Mouse (Mus musculus): Measurements from ENCODE around the gene Unc13a. TPM values are rescaled to one million over a fixed set of nuclear protein-coding genes. Genes with fewer than 3 reads are reported as not detected.
A peak's percentile ranks its signal among the peaks of the same experiment; 100 is the strongest.
"Not testable (repeated sequence)": the region's sequence is repeated elsewhere in the genome, so short reads cannot be mapped to it uniquely, and the experiment has no call there.

The Unc13a gene
- polyA plus RNA-seq, 1 experiment from 2014 or later: 17.1 TPM

DNA sequence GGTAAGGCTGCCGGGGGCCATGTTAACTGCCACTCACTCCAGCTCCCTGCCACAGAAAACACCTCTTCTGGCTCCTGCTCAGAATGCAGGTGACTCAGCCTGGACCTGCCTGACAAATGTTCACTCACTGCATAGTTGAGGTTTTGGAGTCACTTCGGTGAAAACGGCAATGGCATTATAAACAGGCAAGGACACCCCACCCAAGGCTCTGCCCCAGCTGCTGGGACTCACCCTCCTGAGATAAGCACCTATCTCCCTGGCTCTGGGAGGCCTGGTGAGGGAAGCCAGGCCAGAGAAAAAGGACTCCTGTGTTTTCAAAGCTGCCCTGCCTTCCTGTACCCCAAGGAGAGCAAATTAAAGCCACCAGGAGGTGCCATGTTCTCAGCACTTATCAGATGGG lies 31.4 kb upstream of the Unc13a start:
- WGBS: 85% methylated on average over 3 of the region's 3 CpGs
- H3K27me3 ChIP-seq: peaks cover 75% of the 10 kb centered on the region
- ATAC-seq: no peak
- H3K36me3 ChIP-seq: no peaks in the 10 kb centered on the region
- no peaks in the 10 kb centered on the region; the same call in 1 of the 2 replicates for H3K4me1 ChIP-seq (replicated peaks)
- no peak overlapping the region for H3K27ac ChIP-seq
- H3K9ac ChIP-seq (replicated peaks): no peak overlapping the region
- no peaks in the 10 kb centered on the region for H3K9me3 ChIP-seq
- no peak overlapping the region for H3K4me2 ChIP-seq (replicated peaks)
- H3K4me3 ChIP-seq (replicated peaks): no peak overlapping the region

DNA sequence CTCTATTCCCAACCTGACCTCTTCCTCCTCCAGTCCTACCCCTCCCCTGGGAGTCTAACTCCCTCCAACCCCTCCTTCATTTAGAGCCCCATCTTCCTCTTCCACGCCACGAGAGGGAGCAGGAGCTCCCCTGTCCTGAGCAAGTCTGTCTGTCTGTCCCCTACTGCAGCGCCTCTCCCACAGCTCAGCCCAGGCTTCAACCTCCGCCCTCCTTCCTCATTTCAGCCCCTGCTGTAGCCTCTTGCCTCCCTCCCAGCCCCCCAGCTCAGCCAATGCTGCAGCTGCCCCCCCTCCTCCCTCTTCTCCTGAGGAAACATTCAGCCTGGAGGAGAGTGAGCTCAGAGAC lies 30.5 kb upstream of the Unc13a start:
- Histone ChIP-seq H3K4me1 (replicated peaks) (no peaks in the 10 kb centered on the region; the same call in 1 of the 2 replicates), H3K4me2 (replicated peaks) (no peak overlapping the region), H3K9ac (replicated peaks) (no peak overlapping the region), H3K27me3 (peaks cover 73% of the 10 kb centered on the region), H3K36me3 (no peaks in the 10 kb centered on the region), H3K4me3 (replicated peaks) (no peak overlapping the region), H3K27ac (no peak overlapping the region), H3K9me3 (no peaks in the 10 kb centered on the region)
- ATAC-seq: no peak
- 35% methylated on average over 4 of the region's 4 CpGs for WGBS

DNA sequence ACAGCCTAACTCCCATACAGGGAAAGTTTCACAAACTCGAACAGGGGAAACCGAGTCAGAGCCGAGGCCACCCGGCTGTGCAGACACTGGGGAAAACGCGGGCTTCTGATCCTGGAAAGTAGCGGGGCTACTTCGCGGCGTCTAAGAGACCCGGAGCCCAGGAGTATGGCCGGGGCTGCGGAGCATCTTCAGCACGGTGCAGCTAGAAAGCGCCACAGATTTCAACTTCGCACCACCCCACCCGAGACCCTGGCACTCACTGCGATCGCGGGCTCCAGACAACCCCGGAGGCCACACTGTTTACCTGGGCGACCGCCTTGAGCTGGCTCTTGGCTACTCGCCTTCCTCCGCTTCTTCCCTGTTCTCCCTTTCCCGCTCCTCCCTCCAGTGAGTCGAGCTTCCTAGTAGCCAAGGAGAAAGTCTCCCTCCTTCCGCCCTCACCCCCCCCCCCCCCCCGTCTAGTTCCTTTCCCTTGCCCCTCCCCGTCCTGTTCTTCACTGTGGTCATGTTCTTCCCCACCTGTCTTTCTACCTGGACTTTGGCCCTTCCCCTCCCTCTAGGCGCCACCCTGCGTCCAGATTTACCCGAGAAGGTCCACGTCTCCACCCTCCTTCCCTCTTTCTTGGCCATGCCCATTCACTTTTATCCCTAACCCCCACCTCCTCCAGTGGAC lies 30.0 kb upstream of the Unc13a start, which contains the start of gene B3gnt3:
B3gnt3 (minus strand) TSS at position 376 of the 673 bp plus-strand sequence.
- Histone ChIP-seq H3K9ac (replicated peaks) (no peak within 1 kb of the TSS), H3K27me3 (peaks cover 76% of the 10 kb centered on the region)

DNA sequence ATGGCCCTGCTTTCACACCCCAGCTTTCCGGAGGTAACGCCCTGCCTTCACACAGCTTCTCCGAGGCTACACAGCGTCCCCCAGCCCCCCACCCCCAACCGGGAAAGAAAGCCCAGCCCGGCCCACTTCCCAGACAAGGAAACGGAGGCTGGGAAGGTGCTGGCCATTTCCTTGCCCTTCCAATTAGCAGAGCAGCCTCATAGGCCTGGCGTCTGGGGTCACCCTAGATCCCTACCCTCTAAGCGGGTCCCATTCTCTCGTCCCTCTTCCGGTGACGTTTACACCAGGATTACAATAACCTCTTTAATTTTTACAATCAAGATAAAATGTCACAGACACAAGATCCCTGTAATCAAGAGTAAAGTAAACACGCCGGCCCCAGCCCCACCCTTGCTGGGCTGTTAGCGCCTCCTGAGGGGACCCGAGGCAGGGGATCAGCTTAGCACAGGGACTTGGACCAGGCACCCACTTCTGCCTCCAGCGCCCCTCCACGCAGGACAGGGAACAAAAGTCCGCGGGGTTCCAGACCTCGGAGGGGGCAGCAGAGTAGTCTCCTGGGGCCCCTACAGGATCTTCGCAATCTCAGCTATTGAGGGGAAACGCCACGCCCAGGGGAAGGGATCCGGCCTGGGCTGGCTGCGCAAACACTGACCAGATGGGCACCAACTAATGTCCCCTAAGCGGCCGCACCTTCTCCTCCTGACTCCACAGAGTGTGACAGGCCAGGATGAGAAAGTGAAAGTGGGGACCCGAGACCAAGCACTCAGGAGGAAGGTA lies 29.1 kb upstream of the Unc13a start:
- Histone ChIP-seq H3K4me3 (replicated peaks) (no peak overlapping the region), H3K4me2 (replicated peaks) (peak overlapping the region; percentile 11; the same call in 1 of the 2 replicates), H3K9ac (replicated peaks) (no peak overlapping the region), H3K4me1 (replicated peaks) (no peaks in the 10 kb centered on the region; the same call in 1 of the 2 replicates), H3K9me3 (no peaks in the 10 kb centered on the region), H3K27me3 (peaks cover 80% of the 10 kb centered on the region), H3K27ac (no peak overlapping the region), H3K36me3 (no peaks in the 10 kb centered on the region)
- 13% methylated on average over 29 of the region's 29 CpGs for WGBS
- peak; percentile 34; the same call in 1 of the 2 replicates for ATAC-seq

More for the DNA sequence above, 30.0 kb upstream of the Unc13a start, which contains the start of gene B3gnt3:
- H3K4me2 ChIP-seq (replicated peaks): peak within 1 kb of the TSS; percentile 11; the same call in 1 of the 2 replicates
- 26% methylated on average over 33 of the region's 34 CpGs for WGBS
- no peaks in the 10 kb centered on the region; the same call in 1 of the 2 replicates for H3K4me1 ChIP-seq (replicated peaks)
- no peak within 1 kb of the TSS for H3K27ac ChIP-seq
- no peaks in the 10 kb centered on the region for H3K36me3 ChIP-seq
- ATAC-seq: no peak
- H3K4me3 ChIP-seq (replicated peaks): no peak within 1 kb of the TSS
- H3K9me3 ChIP-seq: no peaks in the 10 kb centered on the region

DNA sequence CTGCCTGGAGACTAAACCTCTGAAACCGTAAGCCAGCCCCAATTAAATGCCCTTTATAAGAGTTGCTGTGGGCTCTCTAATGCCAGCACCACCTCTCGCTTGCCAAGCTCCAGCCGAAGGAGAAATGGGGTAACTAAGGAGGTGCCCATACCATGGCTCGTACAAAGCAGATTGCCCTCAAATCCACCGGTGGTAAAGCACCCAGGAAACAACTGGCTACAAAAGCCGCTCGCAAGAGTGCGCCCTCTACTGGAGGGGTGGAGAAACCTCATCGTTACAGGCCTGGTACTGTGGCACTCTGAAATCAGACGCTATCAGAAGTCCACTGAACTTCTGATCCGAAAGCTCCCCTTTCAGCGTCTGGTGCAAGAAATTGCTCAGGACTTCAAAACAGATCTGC lies 23.9 kb upstream of the Unc13a start:
- H3K9me3 ChIP-seq; H3K4me2 ChIP-seq (replicated peaks); H3K4me3 ChIP-seq (replicated peaks); H3K36me3 ChIP-seq; H3K27ac ChIP-seq; ATAC-seq; H3K9ac ChIP-seq (replicated peaks): not testable (repeated sequence)
- Histone ChIP-seq H3K4me1 (replicated peaks) (peaks cover 12% of the 10 kb centered on the region), H3K27me3 (peaks cover 84% of the 10 kb centered on the region)
- WGBS: 69% methylated on average over 12 of the region's 12 CpGs

DNA sequence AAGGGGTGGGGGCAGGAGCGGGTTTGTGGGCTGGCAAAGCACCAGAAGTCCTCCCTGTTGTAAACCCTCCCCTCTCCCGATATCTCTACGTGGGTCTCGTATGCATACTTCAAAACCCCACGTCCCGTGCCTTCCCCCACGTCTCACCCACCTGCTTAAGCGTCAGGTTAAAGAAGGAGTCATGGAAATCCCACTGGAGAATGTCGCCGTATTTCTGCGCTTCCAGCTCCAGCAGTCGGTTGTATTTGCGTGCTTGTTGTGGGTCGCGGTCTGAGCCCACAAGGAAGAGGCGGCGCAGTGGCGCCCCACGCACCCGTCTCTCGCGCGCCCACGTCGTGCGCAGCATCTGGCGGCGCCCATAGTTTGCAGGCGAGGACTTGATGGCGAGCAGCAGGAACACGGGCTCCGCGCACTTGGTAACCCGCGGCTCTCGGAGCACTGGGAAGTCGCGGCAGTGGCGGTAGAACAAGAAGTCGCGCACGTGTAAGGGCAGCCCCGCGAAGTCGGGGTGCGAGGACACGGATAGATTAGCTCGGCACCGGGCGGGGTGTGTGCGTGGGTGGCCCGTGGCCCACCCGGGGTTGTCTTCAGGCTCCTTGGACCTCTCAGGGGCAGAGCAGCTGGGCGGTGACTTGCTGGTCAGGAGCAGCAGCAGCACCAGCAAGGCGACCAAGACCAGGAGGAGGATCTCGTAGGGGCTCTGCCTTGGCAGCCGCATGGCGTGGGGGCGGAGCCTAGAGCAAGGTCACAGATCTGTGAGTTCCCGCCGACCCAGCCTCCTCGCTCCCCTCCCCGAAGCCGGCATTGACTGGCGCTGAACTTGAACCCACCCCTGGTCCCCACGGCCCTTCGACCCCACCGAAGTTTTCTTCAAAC lies 21.8 kb upstream of the Unc13a start:
- WGBS: 11% methylated on average over 67 of the region's 68 CpGs
- H3K36me3 ChIP-seq: no peaks in the 10 kb centered on the region
- H3K9me3 ChIP-seq: no peaks in the 10 kb centered on the region
- 0 out of 2 replicates have a peak, but pooled peaks have one; percentile 19 for ATAC-seq
- no peak overlapping the region for H3K27ac ChIP-seq
- peaks cover 84% of the 10 kb centered on the region for H3K27me3 ChIP-seq
- peak overlapping the region; percentile 22 for H3K4me3 ChIP-seq (replicated peaks)
- peak overlapping the region; percentile 27 for H3K4me2 ChIP-seq (replicated peaks)
- H3K4me1 ChIP-seq (replicated peaks): peaks cover 12% of the 10 kb centered on the region
- H3K9ac ChIP-seq (replicated peaks): no peak overlapping the region

DNA sequence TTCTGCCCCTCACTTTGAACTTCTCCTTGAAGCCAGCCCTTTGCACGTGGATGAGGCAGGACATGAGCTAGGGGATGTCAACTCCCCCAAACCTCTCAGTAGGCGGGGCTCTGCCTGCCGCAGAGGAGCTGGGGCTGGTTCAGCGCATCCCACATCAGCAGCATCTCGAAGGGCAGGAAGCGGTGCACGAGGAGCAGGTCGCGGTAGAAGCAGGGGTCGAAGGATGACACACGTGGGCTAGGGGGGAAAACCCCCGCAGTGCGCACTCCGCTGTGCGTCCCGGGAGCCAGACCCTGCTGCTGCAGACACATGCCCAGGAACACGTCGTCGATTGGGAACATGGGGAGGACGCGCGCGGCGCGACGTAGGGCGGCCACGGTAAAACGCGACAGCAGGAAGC lies 21.0 kb upstream of the Unc13a start:
- Histone ChIP-seq H3K9me3 (no peaks in the 10 kb centered on the region), H3K27me3 (peaks cover 91% of the 10 kb centered on the region), H3K4me3 (replicated peaks) (0 out of 2 replicates have a peak overlapping the region, but pooled peaks have one; percentile 13), H3K27ac (no peak overlapping the region), H3K36me3 (no peaks in the 10 kb centered on the region), H3K4me2 (replicated peaks) (peak overlapping the region; percentile 5; the same call in 1 of the 2 replicates), H3K4me1 (replicated peaks) (peaks cover 17% of the 10 kb centered on the region), H3K9ac (replicated peaks) (no peak overlapping the region)
- no peak for ATAC-seq
- 4% methylated on average over 30 of the region's 30 CpGs for WGBS

DNA sequence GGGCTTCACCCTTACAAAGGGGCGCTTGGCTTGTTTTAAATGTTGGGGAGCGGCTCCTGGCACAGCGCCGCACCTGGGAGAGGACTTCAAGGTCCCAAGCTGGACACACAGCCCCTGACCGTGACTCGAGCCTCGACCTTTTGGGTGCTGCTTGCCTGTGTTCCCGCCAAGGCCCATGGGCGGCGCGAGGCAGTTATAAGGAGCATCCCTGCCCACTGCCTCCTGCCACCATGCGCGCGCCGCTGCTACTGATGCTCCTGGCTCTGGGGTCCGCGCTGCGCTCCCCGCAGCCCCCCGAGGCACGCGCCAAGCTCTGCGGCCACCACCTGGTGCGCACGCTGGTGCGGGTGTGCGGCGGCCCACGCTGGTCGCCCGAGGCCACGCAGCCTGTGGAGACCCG lies 17.5 kb upstream of the Unc13a start, which contains the start of gene Insl3:
Insl3 (plus strand) TSS at position 187 of the 400 bp plus-strand sequence.
- no peaks in the 10 kb centered on the region for H3K9me3 ChIP-seq
- ATAC-seq: no peak
- no peak within 1 kb of the TSS for H3K4me2 ChIP-seq (replicated peaks)
- no peak within 1 kb of the TSS for H3K27ac ChIP-seq
- H3K4me3 ChIP-seq (replicated peaks): no peak within 1 kb of the TSS
- H3K4me1 ChIP-seq (replicated peaks): peaks cover 32% of the 10 kb centered on the region
- no peaks in the 10 kb centered on the region for H3K36me3 ChIP-seq
- H3K9ac ChIP-seq (replicated peaks): no peak within 1 kb of the TSS
- 5% methylated on average over 33 of the region's 33 CpGs for WGBS
- H3K27me3 ChIP-seq: peaks cover 100% of the 10 kb centered on the region

DNA sequence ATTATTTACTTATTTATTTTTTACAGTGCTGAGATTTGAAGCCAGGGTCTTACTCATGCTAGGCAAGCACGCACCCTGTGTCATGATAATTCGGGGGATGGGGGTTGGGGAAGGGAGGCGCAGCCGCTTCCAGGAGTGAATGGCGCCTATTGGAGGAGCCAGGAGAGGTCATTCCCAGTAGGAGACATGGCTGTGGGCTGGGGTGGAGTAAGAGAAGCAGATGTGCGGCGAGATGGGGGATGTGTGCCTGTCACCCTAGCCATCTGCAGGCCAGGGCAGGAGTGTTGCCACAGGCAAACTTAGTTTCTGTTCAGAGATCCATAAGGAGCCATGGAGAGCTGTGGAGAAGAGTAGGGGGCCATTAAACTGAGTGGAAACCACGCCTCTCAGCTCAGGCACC lies 16.1 kb upstream of the Unc13a start:
- H3K27me3 ChIP-seq: peaks cover 100% of the 10 kb centered on the region
- ATAC-seq: no peak
- peaks cover 21% of the 10 kb centered on the region for H3K4me1 ChIP-seq (replicated peaks)
- no peak overlapping the region for H3K4me2 ChIP-seq (replicated peaks)
- no peak overlapping the region for H3K9ac ChIP-seq (replicated peaks)
- WGBS: 6% methylated on average over 8 of the region's 8 CpGs
- H3K27ac ChIP-seq: no peak overlapping the region
- H3K36me3 ChIP-seq: no peaks in the 10 kb centered on the region
- no peak overlapping the region for H3K4me3 ChIP-seq (replicated peaks)
- no peaks in the 10 kb centered on the region for H3K9me3 ChIP-seq

DNA sequence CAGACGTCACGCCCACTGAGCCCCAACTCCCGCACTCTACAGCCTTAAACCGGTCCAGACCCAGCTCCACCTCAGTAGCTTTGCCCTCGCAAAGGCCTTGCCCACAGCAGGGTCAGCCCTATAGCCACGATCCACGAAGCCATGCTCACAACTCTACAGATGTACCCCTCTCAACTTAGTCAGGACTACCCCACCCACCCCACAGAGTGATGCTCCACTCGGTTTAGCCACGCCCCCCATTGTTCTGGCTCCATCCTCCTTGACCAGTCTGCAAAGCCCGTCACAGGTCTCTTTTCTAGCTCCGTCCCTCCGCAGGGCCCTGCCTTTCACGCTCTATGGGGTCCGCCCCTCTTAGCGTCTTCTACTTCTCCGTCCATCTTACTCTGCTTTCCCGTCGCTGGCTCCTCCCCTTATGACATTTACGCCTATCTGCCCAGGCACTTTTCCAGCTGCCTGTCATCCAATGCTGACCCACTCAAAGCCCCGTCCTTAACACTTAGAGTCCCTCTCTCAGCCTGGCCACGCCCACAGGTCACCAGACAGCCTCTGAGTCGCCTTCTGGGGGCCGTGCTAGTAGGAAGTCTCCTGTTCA lies 14.7 kb upstream of the Unc13a start:
- Histone ChIP-seq H3K27me3 (peaks cover 100% of the 10 kb centered on the region), H3K4me1 (replicated peaks) (peaks cover 20% of the 10 kb centered on the region), H3K4me2 (replicated peaks) (peak overlapping the region; percentile 62), H3K9ac (replicated peaks) (peak overlapping the region; percentile 54; the same call in 1 of the 2 replicates), H3K4me3 (replicated peaks) (peak overlapping the region; percentile 41), H3K9me3 (no peaks in the 10 kb centered on the region), H3K27ac (no peak overlapping the region), H3K36me3 (no peaks in the 10 kb centered on the region)
- ATAC-seq: peak; percentile 67
- under 1% methylated on average over 23 of the region's 23 CpGs for WGBS

DNA sequence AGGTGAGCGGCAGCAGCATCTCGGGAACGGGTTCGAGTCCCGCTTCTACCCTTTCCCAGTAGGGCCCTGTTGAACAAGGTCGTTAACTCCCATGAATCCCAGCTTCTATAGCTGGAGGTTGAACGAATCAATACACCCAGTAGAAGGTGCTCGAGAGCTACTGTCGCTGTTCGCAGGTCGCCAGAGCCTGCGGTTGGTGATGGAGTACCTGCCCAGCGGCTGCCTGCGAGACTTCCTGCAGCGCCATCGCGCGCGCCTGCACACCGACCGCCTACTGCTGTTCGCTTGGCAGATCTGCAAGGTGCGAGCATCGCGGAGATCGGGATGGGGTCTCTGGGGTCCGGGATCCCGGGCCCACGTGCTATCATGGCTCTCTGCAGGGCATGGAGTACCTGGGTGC lies 14.0 kb upstream of the Unc13a start:
- peak; percentile 37 for ATAC-seq
- Histone ChIP-seq H3K4me3 (replicated peaks) (peak overlapping the region; percentile 41), H3K4me1 (replicated peaks) (peaks cover 21% of the 10 kb centered on the region), H3K27me3 (peaks cover 100% of the 10 kb centered on the region), H3K4me2 (replicated peaks) (peak overlapping the region; percentile 62), H3K9me3 (no peaks in the 10 kb centered on the region), H3K9ac (replicated peaks) (peak overlapping the region; percentile 54; the same call in 1 of the 2 replicates), H3K36me3 (no peaks in the 10 kb centered on the region), H3K27ac (no peak overlapping the region)
- WGBS: 2% methylated on average over 29 of the region's 29 CpGs

Data from midbrain, embryonic 13.5 days (tissue).